Mouse (Mus musculus) liver, adult 2 months (tissue): Measurements from ENCODE around the gene Fam166a.

ENCODE experiments used
- CTCF ChIP-seq: fragments of 200-500 bp; IDR thresholded peaks from 2 replicates; pipeline ENCODE4 v1.5.1; 2011; ENCODE audit warnings: low read depth, low read length, control low read depth
- POLR2A ChIP-seq: fragments of 200-500 bp; IDR thresholded peaks from 2 replicates; pipeline ENCODE4 v1.6.1; 2011; ENCODE audit warnings: low read length, control low read depth; ENCODE audit not compliant: insufficient read depth; ENCODE audit errors: extremely low read depth

DNA sequence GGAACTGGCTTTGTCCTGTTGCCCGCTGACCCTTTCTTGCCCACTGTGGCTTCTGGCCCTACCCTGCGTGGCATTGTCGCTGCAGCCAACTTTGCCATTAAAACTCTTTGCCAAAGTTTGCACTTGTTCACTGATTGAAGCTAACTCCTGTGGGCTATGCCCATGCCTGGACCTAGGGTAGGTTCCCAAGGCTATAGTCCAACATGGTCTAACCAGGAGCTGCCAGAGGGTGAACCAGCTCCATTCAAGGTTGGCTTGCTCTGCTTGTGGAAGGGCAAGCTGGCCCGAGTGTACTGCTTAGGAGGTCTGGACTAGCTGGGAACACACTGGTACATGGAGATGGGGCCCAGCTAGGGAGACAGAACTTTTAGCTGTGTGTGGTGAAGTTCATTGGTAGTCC lies 25.6 kb downstream of the Fam166a start:
- TF ChIP-seq POLR2A: no peak
- TF ChIP-seq CTCF: no peak
